ENCODE assay signal across 15 mouse cellular contexts in the genomic region with DNA sequence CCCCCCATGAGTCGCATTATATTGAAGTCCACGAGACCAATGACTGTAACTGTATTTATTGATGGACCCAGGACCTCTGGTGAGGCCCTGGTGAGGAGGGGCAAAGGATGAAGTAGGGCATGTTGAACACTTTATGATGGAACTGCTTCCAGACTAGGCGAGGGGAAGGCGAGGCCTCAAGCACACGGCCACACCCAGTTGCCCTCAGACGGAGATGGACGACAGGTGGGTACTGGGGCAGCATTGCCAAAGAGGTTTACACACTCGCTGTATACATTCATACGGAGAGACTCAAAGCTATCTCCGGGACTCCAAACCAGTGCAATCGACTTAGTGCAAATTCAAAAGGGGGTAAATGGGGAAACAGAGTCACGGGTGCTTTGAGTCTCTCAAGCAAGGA. TPM values are rescaled to one million over a fixed set of nuclear protein-coding genes. Genes with fewer than 3 reads are reported as not detected.
DNase-seq lines count a peak whose midpoint lies in the region; ATAC-seq and TF ChIP-seq lines count a peak whose summit lies in the region.
"Had no signal": no experiment of that assay in that cellular context is flagged by ENCODE, and none has a peak within 500 bp of the region (broad histone marks: within the 10 kb centered on the region; RNA-seq: fewer than 3 reads in every experiment).

No protein-coding gene starts in this region.

- ATAC-seq in kidney, embryonic 14.5 days (ENCODE audit: low FRiP score, low TSS enrichment) = no peak
- no peak for ATAC-seq in embryonic facial prominence, embryonic 15.5 days (ENCODE audit: insufficient number of reproducible peaks, low FRiP score, low TSS enrichment, low read depth)
- ATAC-seq in liver, embryonic 14.5 days (ENCODE audit: insufficient read depth) = peak; percentile 1; the same call in 1 of the 2 replicates
- no peak for ATAC-seq in forebrain, postnatal 0 days
- ATAC-seq: hindbrain, postnatal 0 days; midbrain, embryonic 13.5 days had no signal

- H3K27ac ChIP-seq in kidney, embryonic 14.5 days (ENCODE audit: low read depth, low read length) = peak overlapping the region; percentile 89
- H3K27ac ChIP-seq in embryonic facial prominence, embryonic 15.5 days (replicated peaks) = peak overlapping the region; percentile 92
- H3K27ac ChIP-seq in liver, embryonic 14.5 days = no peak overlapping the region
- no peak overlapping the region for H3K27ac ChIP-seq in forebrain, postnatal 0 days (ENCODE audit: low read depth, low read length)
- H3K27ac ChIP-seq: hindbrain, postnatal 0 days; layer of hippocampus, adult 2 months; midbrain, embryonic 13.5 days had no signal

- TF ChIP-seq CTCF in liver, embryonic 14.5 days (IDR thresholded peaks at IDR 0.05; ENCODE audit: low read depth) = no peak
- no peak for TF ChIP-seq CTCF in forebrain, postnatal 0 days (IDR thresholded peaks at IDR 0.05; ENCODE audit: low read depth)

- peak overlapping the region; percentile 61 for H3K4me2 ChIP-seq in kidney, embryonic 14.5 days (replicated peaks; ENCODE audit: low read depth, low read length)
- peak overlapping the region; percentile 47 for H3K4me2 ChIP-seq in embryonic facial prominence, embryonic 15.5 days (replicated peaks)
- no peak overlapping the region for H3K4me2 ChIP-seq in liver, embryonic 14.5 days (ENCODE audit: low read depth)
- no peak overlapping the region for H3K4me2 ChIP-seq in forebrain, postnatal 0 days (ENCODE audit: low read depth)
- H3K4me2 ChIP-seq: midbrain, embryonic 13.5 days had no signal

- no peaks in the 10 kb centered on the region for H3K27me3 ChIP-seq in kidney, embryonic 14.5 days (ENCODE audit: control insufficient read depth, insufficient read depth, low read length)
- no peaks in the 10 kb centered on the region for H3K27me3 ChIP-seq in embryonic facial prominence, embryonic 15.5 days
- no peaks in the 10 kb centered on the region for H3K27me3 ChIP-seq in liver, embryonic 14.5 days (ENCODE audit: control insufficient read depth, insufficient read depth, low read length)
- no peaks in the 10 kb centered on the region for H3K27me3 ChIP-seq in forebrain, postnatal 0 days (ENCODE audit: insufficient read depth, low read length)

- peaks cover 56% of the 10 kb centered on the region for H3K4me1 ChIP-seq in kidney, embryonic 14.5 days (ENCODE audit: control insufficient read depth, insufficient read depth, low read length)
- H3K4me1 ChIP-seq in embryonic facial prominence, embryonic 15.5 days = peaks cover 66% of the 10 kb centered on the region
- H3K4me1 ChIP-seq in liver, embryonic 14.5 days (replicated peaks; ENCODE audit: control insufficient read depth in 2 of 2, insufficient read depth in 2 of 2, low read length in 1 of 2) = peaks cover 0 to 18% of the 10 kb centered on the region in 2 experiments; a peak in 2 of 4 replicates
- no peaks in the 10 kb centered on the region for H3K4me1 ChIP-seq in forebrain, postnatal 0 days (ENCODE audit: insufficient read depth)

- TF ChIP-seq EP300 in liver, embryonic 14.5 days (IDR thresholded peaks at IDR 0.05; ENCODE audit: low read depth) = no peak; the same call in 1 of the 2 replicates

- peak overlapping the region; percentile 79; the same call in 1 of the 2 replicates for H3K9ac ChIP-seq in kidney, embryonic 14.5 days (ENCODE audit: low read depth, low read length)
- peak overlapping the region; percentile 41; the same call in 1 of the 2 replicates for H3K9ac ChIP-seq in embryonic facial prominence, embryonic 15.5 days
- no peak overlapping the region for H3K9ac ChIP-seq in liver, embryonic 14.5 days (replicated peaks)
- H3K9ac ChIP-seq in forebrain, postnatal 0 days = no peak overlapping the region
- H3K9ac ChIP-seq: midbrain, embryonic 13.5 days had no signal

- H3K4me3 ChIP-seq in kidney, embryonic 14.5 days (ENCODE audit: low read length) = peak overlapping the region; percentile 53
- peak overlapping the region; percentile 48 for H3K4me3 ChIP-seq in embryonic facial prominence, embryonic 15.5 days (replicated peaks)
- no peak overlapping the region for H3K4me3 ChIP-seq in liver, embryonic 14.5 days (ENCODE audit: insufficient read depth in 1 of 2, low read depth in 2 of 2, low read length in 2 of 2)
- no peak overlapping the region for H3K4me3 ChIP-seq in forebrain, postnatal 0 days (ENCODE audit: low read depth, low read length)
- H3K4me3 ChIP-seq: layer of hippocampus, adult 2 months; midbrain, embryonic 13.5 days had no signal

- H3K36me3 ChIP-seq in kidney, embryonic 14.5 days (ENCODE audit: control insufficient read depth, insufficient read depth, low read length) = peaks cover 8% of the 10 kb centered on the region; the same call in 1 of the 2 replicates
- H3K36me3 ChIP-seq in embryonic facial prominence, embryonic 15.5 days = no peaks in the 10 kb centered on the region
- H3K36me3 ChIP-seq in liver, embryonic 14.5 days (replicated peaks; ENCODE audit: control insufficient read depth, insufficient read depth, low read depth) = no peaks in the 10 kb centered on the region
- no peaks in the 10 kb centered on the region for H3K36me3 ChIP-seq in forebrain, postnatal 0 days (ENCODE audit: insufficient read depth)
- H3K36me3 ChIP-seq: midbrain, embryonic 13.5 days had no signal

- 78% methylated on average over 12 of the region's 12 CpGs for WGBS in kidney, embryonic 14.5 days
- WGBS in embryonic facial prominence, embryonic 15.5 days = 68% methylated on average over 12 of the region's 12 CpGs
- 62% methylated on average over 12 of the region's 12 CpGs for WGBS in liver, embryonic 14.5 days (ENCODE audit: insufficient replicate concordance)
- WGBS in forebrain, postnatal 0 days = 94% methylated on average over 12 of the region's 12 CpGs

- peaks cover 5% of the 10 kb centered on the region; the same call in 1 of the 2 replicates for H3K9me3 ChIP-seq in kidney, embryonic 14.5 days (ENCODE audit: control insufficient read depth, low read length)
- H3K9me3 ChIP-seq in embryonic facial prominence, embryonic 15.5 days (replicated peaks) = no peaks in the 10 kb centered on the region
- no peaks in the 10 kb centered on the region for H3K9me3 ChIP-seq in liver, embryonic 14.5 days (ENCODE audit: control insufficient read depth, low read length)
- no peaks in the 10 kb centered on the region for H3K9me3 ChIP-seq in forebrain, postnatal 0 days (ENCODE audit: low read length)
- H3K9me3 ChIP-seq: midbrain, embryonic 13.5 days had no signal

- peak; percentile 9 for DNase-seq in cerebellum, adult 9-10 months
- DNase-seq in cerebellum, postnatal 36 days = no peak
- no peak for DNase-seq in kidney, postnatal 36 days
- no peak for DNase-seq in liver, embryonic 14.5 days (ENCODE audit: low read depth in 3 of 3, low spot score in 3 of 3)
- DNase-seq in forebrain, postnatal 0 days = no peak
- DNase-seq in embryo, embryonic 9.5 days (ENCODE audit: extremely low spot score) = no peak
- DNase-seq: cerebellum, postnatal 14 days; gastrocnemius, postnatal 10 days; lung, adult 18-20 months; thymus, adult 2 months had no signal

RNA-seq across cellular contexts. Expression of gene Mrpl23, which starts 43.0 kb away (rescaled TPM):
- polyA plus RNA-seq in kidney, embryonic 14.5 days (2014; fragmentation: Nextera tagmentation; extraction: Ambion mirVana) = 30.3 and 33.4 TPM in 2 replicates
- 28.5 and 32.7 TPM in 2 replicates for polyA plus RNA-seq in embryonic facial prominence, embryonic 15.5 days (2015; fragmentation: Nextera tagmentation; extraction: Ambion mirVana)
- polyA plus RNA-seq in liver, embryonic 14.5 days (2012; rRNA removed) = 24.4 and 45.9 TPM in 2 replicates
- polyA plus RNA-seq in liver, embryonic 14.5 days (2014; fragmentation: Nextera tagmentation; extraction: Ambion mirVana) = 11.1 and 14.4 TPM in 2 replicates
- 44.8 and 73.5 TPM in 2 replicates for total RNA-seq in forebrain, postnatal 0 days (2014; rRNA removed)
- polyA plus RNA-seq in forebrain, postnatal 0 days (2015; fragmentation: Nextera tagmentation; extraction: Ambion mirVana) = 25.5 and 27.9 TPM in 2 replicates

Comparison
In these comparisons a context has a peak if more than half of its experiments do, and no peak if none do; other contexts are left out.
1. H3K27ac ChIP-seq: peak in kidney, embryonic 14.5 days (single experiment) and embryonic facial prominence, embryonic 15.5 days (single experiment); none in liver, embryonic 14.5 days (single experiment) and forebrain, postnatal 0 days (single experiment).
2. H3K4me2 ChIP-seq: peak in kidney, embryonic 14.5 days (single experiment) and embryonic facial prominence, embryonic 15.5 days (single experiment); none in liver, embryonic 14.5 days (single experiment) and forebrain, postnatal 0 days (single experiment).
3. H3K4me3 ChIP-seq: peak in kidney, embryonic 14.5 days (single experiment) and embryonic facial prominence, embryonic 15.5 days (single experiment); none in liver, embryonic 14.5 days (0 of 2) and forebrain, postnatal 0 days (single experiment).
4. H3K9ac ChIP-seq: peak in kidney, embryonic 14.5 days (single experiment) and embryonic facial prominence, embryonic 15.5 days (single experiment); none in liver, embryonic 14.5 days (single experiment) and forebrain, postnatal 0 days (single experiment).